Mouse (Mus musculus): ENCODE data around the gene Clec4b2.

DNA sequence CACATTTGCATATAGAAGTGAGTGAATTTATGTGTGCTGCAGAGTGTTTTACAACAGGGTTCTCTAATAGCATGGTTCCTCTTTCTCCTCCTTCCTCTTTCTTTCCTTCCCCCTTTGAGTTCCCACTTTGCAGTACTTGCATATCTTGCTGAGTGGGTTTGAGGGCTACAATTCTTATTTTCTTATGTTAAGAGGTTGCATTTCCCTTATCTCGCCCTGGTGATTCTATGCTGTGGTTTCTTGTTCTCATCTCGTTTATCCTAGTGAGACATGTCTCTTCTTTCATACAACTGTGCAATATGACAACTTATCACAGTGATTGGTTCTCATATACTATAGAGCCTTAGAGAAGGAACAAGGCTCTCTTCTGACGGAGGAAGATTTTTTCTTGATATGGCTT lies 49.5 kb upstream of the Clec4b2 start:
- TF ChIP-seq EP300 (IDR thresholded peaks at IDR 0.05; ENCODE audit: low read depth) (no peak), CTCF (IDR thresholded peaks at IDR 0.05; ENCODE audit: low read depth) (no peak)

All from heart, postnatal 0 days (tissue).